ENCODE assay signal across 30 mouse cellular contexts in genomic region chr4:149459425-149459824, GRCm38 (mm10). TPM values are rescaled to one million over a fixed set of nuclear protein-coding genes. Genes with fewer than 3 reads are reported as not detected.
DNase-seq lines count a peak whose midpoint lies in the region; TF ChIP-seq lines count a peak whose summit lies in the region.
"Had no signal": no experiment of that assay in that cellular context is flagged by ENCODE, and none has a peak within 500 bp of the region (broad histone marks: within the 10 kb centered on the region; RNA-seq: fewer than 3 reads in every experiment).

No protein-coding gene starts in this region.

- DNase-seq in 3T3-L1 (ENCODE audit: low read depth, low spot score), result peak; percentile 43
- peak; percentile 41 for DNase-seq in NIH3T3 (ENCODE audit: low read depth)
- DNase-seq in layer of hippocampus, adult 2 months (ENCODE audit: low spot score in 2 of 2), result no peak
- no peak for DNase-seq in right cerebral cortex, postnatal 10 days (ENCODE audit: low spot score in 2 of 2)
- DNase-seq: adrenal gland, adult 2 months; adrenal gland, postnatal 10 days; adrenal gland, postnatal 25 days; B cell, adult 2 months; cerebellum, adult 11 months; cerebellum, adult 18-20 months; cerebellum, adult 8-10 months; cerebellum, adult 9-11 months; cerebellum, postnatal 14 days; cerebellum, postnatal 36 days; embryo, embryonic 11 days had no signal

- no peak overlapping the region for H3K27ac ChIP-seq in layer of hippocampus, adult 2 months
- H3K27ac ChIP-seq: embryonic facial prominence, embryonic 13.5 days; embryonic facial prominence, embryonic 15.5 days; forebrain, embryonic 10.5 days; forebrain, embryonic 12.5 days had no signal

- H3K4me3 ChIP-seq in C2C12 (ENCODE audit: insufficient read depth, poor library complexity, severe bottlenecking), result no peak overlapping the region
- no peak overlapping the region for H3K4me3 ChIP-seq in layer of hippocampus, adult 2 months
- H3K4me3 ChIP-seq: embryonic facial prominence, embryonic 13.5 days; embryonic facial prominence, embryonic 15.5 days; erythroblast, embryonic 14.5 days; forebrain, embryonic 10.5 days; forebrain, embryonic 12.5 days had no signal

- H3K27me3 ChIP-seq in C2C12 (ENCODE audit: control insufficient read depth, insufficient read depth, insufficient read length), result no peaks in the 10 kb centered on the region
- H3K27me3 ChIP-seq: embryonic facial prominence, embryonic 13.5 days; embryonic facial prominence, embryonic 15.5 days; forebrain, embryonic 12.5 days had no signal

- no peaks in the 10 kb centered on the region for H3K79me2 ChIP-seq in C2C12 (ENCODE audit: control insufficient read depth, insufficient read depth)

- no peak for TF ChIP-seq CTCF in C2C12 (IDR thresholded peaks at IDR 0.05; ENCODE audit: control insufficient read depth, insufficient read depth, insufficient read length)
- no peak for TF ChIP-seq CTCF in layer of hippocampus, adult 2 months (conservative IDR thresholded peaks at IDR 0.05)

- H3K79me3 ChIP-seq in C2C12 (ENCODE audit: low read depth), result no peaks in the 10 kb centered on the region

- no peaks in the 10 kb centered on the region for H3K36me3 ChIP-seq in C2C12 (ENCODE audit: control insufficient read depth, insufficient read depth)
- H3K36me3 ChIP-seq: embryonic facial prominence, embryonic 13.5 days; embryonic facial prominence, embryonic 15.5 days; forebrain, embryonic 10.5 days; forebrain, embryonic 12.5 days had no signal

- H3ac ChIP-seq in C2C12 (ENCODE audit: control insufficient read depth, insufficient read length, low read depth), result no peak overlapping the region

TF ChIP-seq in C2C12, 6 proteins besides CTCF, POLR2A, EP300 and RAD21:
- TF ChIP-seq CEBPB (IDR thresholded peaks at IDR 0.05; ENCODE audit: low read depth) (peak; percentile 73), MAX (IDR thresholded peaks at IDR 0.05) (no peak), MYOG (IDR thresholded peaks at IDR 0.05; ENCODE audit: control insufficient read depth, extremely low read depth, insufficient read length) (no peak), USF1 (IDR thresholded peaks at IDR 0.05; ENCODE audit: low read depth) (no peak), FOSL1 (IDR thresholded peaks at IDR 0.05; ENCODE audit: insufficient read depth, low read length, poor library complexity, severe bottlenecking) (no peak), MYOD1 (IDR thresholded peaks at IDR 0.05; ENCODE audit: control insufficient read depth, insufficient read length, low read depth) (no peak)
TF ChIP-seq in C2C12: peak in this region for 1.

RNA-seq across cellular contexts. Expression of gene Rbp7, which starts 4.6 kb away (rescaled TPM):
- not detected for polyA plus RNA-seq in C2C12 (2012; fragmentation: generic; extraction: Trizol)
- not detected for total RNA-seq in layer of hippocampus, adult 2 months (2021)
- total RNA-seq: common myeloid progenitor, adult 5-6 weeks; MEL had no signal
- polyA plus RNA-seq: brain, embryonic 14.5 days; embryonic facial prominence, embryonic 11.5 days; embryonic facial prominence, embryonic 13.5 days; erythroblast, embryonic 14.5 days; forebrain, embryonic 10.5 days; forebrain, embryonic 12.5 days; forebrain, embryonic 14.5 days; forebrain, embryonic 16.5 days had no signal

RNA-seq across cellular contexts. Expression of gene Tmem274, which starts 17.8 kb away (rescaled TPM):
- polyA plus RNA-seq in C2C12 (2012; fragmentation: generic; extraction: Trizol), result not detected
- not detected for total RNA-seq in layer of hippocampus, adult 2 months (2021)
- total RNA-seq: adrenal gland, adult 2 months; adrenal gland, postnatal 10 days; adrenal gland, postnatal 25 days; adrenal gland, postnatal 4 days; common myeloid progenitor, adult 5-6 weeks; ES-E14; MEL had no signal
- polyA plus RNA-seq: adrenal gland, adult 2 months; brain, embryonic 14.5 days; embryonic facial prominence, embryonic 11.5 days; erythroblast, embryonic 14.5 days; forebrain, embryonic 14.5 days; forebrain, embryonic 16.5 days; frontal cortex, adult 2 months had no signal

RNA-seq across cellular contexts. Expression of gene Nmnat1, which starts 25.6 kb away (rescaled TPM):
- polyA plus RNA-seq in C2C12 (2012; fragmentation: generic; extraction: Trizol), result 8.8 TPM
- total RNA-seq in layer of hippocampus, adult 2 months (2021), result 1 to 10 TPM; 8.9 to 9.0 TPM

RNA-seq across cellular contexts. Expression of gene Lzic, which starts 25.6 kb away (rescaled TPM):
- 44.7 TPM for polyA plus RNA-seq in C2C12 (2012; fragmentation: generic; extraction: Trizol)
- 10 to 100 TPM; 15.3 to 16.9 TPM for total RNA-seq in layer of hippocampus, adult 2 months (2021)

RNA-seq across cellular contexts. Expression of gene Ube4b, which starts 32.9 kb away (rescaled TPM):
- polyA plus RNA-seq in C2C12 (2012; fragmentation: generic; extraction: Trizol), result 51.6 TPM
- 100 to 1,000 TPM; 105 to 107 TPM for total RNA-seq in layer of hippocampus, adult 2 months (2021)

Comparison
In these comparisons a context has a peak if more than half of its experiments do, and no peak if none do; other contexts are left out.
1. DNase-seq: peak in 3T3-L1 (single experiment) and NIH3T3 (single experiment); none in layer of hippocampus, adult 2 months (0 of 2) and right cerebral cortex, postnatal 10 days (0 of 2).